Mouse (Mus musculus) limb, embryonic 14.5 days (tissue): Measurements from ENCODE around the gene Zdhhc5. TPM values are rescaled to one million over a fixed set of nuclear protein-coding genes. Genes with fewer than 3 reads are reported as not detected.

Experiments used
- ATAC-seq: fragments of 200-750 bp; cut with Nextera tagmentation; 2 replicates; pipeline ENCODE4 v1.8.0; 2017; ENCODE audit warnings: low read depth, moderate number of reproducible peaks, moderate TSS enrichment; ENCODE audit not compliant: low FRiP score
- DNase-seq: peaks from one replicate; pipeline ENCODE4 v3.0.0-alpha.2; 2015; ENCODE audit warnings: low spot score
- H3K27ac ChIP-seq: fragments of 300-500 bp; sonication (generic); replicated peaks from 2 replicates; pipeline ENCODE4 v1.5.1; 2014; ENCODE audit warnings: low read depth, mild to moderate bottlenecking, low read length, moderate library complexity, mixed read lengths
- H3K27me3 ChIP-seq: fragments of 300-500 bp; sonication (generic); 2 replicates; pipeline ENCODE4 v1.6.1; 2014; ENCODE audit warnings: low read length, mixed read lengths; ENCODE audit not compliant: control insufficient read depth, insufficient read depth
- H3K36me3 ChIP-seq: fragments of 300-500 bp; sonication (generic); 2 replicates; pipeline ENCODE4 v1.6.1; 2014; ENCODE audit warnings: mild to moderate bottlenecking, low read length, moderate library complexity, mixed read lengths; ENCODE audit not compliant: control insufficient read depth, insufficient read depth
- H3K4me1 ChIP-seq: fragments of 300-500 bp; sonication (generic); 2 replicates; pipeline ENCODE4 v1.6.1; 2014; ENCODE audit warnings: antibody characterized with exemption, low read length, mixed read lengths; ENCODE audit not compliant: control insufficient read depth, insufficient read depth
- H3K4me2 ChIP-seq: fragments of 300-500 bp; sonication (generic); replicated peaks from 2 replicates; pipeline ENCODE4 v1.6.1; 2014; ENCODE audit warnings: low read depth, mild to moderate bottlenecking, low read length, moderate library complexity; ENCODE audit not compliant: severe bottlenecking
- H3K4me3 ChIP-seq: fragments of 300-500 bp; sonication (generic); replicated peaks from 2 replicates; pipeline ENCODE4 v1.5.1; 2014; ENCODE audit warnings: low read length
- H3K9ac ChIP-seq: fragments of 300-500 bp; sonication (generic); 2 replicates; pipeline ENCODE4 v1.6.1; 2014; ENCODE audit warnings: mild to moderate bottlenecking, low read depth, low read length, moderate library complexity; ENCODE audit not compliant: severe bottlenecking
- H3K9me3 ChIP-seq: fragments of 300-500 bp; sonication (generic); 2 replicates; pipeline ENCODE4 v1.6.1; 2016; ENCODE audit warnings: low read length; ENCODE audit not compliant: control insufficient read depth
- POLR2A ChIP-seq: fragments of 200-500 bp; IDR thresholded peaks from 2 replicates; pipeline ENCODE4 v1.8.0; 2012; ENCODE audit warnings: inconsistent platforms, mild to moderate bottlenecking, moderate library complexity, borderline replicate concordance; ENCODE audit not compliant: insufficient read depth, insufficient read length; ENCODE audit errors: extremely low read depth
- WGBS: fragments of 180-500 bp; shearing (Covaris S2); extraction: QIAGEN DNeasy Blood & Tissue Kit; methylation state at CpG from one replicate; pipeline ENCODE4 v1.1.7; 2014; 5-methylcytosine and 5-hydroxymethylcytosine counted together
- polyA plus RNA-seq, 2 experiments: library from polyadenylated mRNA; depleted of rRNA in 1 of 2; stranded (reverse) in 1 of 2; unstranded in 1 of 2; fragments of >200 nt; fragmentation: Nextera tagmentation in 1 of 2; extraction: Ambion mirVana in 1 of 2; gene quantifications; 2 replicates each; pipeline versions ENCODE4 v1.2.1 to v1.2.3; 2012 to 2014

Zdhhc5 gene
- polyA plus RNA-seq (2012; rRNA removed), result 46.6 and 55.4 TPM in 2 replicates
- 34.0 and 36.5 TPM in 2 replicates for polyA plus RNA-seq (2014; fragmentation: Nextera tagmentation; extraction: Ambion mirVana)

DNA sequence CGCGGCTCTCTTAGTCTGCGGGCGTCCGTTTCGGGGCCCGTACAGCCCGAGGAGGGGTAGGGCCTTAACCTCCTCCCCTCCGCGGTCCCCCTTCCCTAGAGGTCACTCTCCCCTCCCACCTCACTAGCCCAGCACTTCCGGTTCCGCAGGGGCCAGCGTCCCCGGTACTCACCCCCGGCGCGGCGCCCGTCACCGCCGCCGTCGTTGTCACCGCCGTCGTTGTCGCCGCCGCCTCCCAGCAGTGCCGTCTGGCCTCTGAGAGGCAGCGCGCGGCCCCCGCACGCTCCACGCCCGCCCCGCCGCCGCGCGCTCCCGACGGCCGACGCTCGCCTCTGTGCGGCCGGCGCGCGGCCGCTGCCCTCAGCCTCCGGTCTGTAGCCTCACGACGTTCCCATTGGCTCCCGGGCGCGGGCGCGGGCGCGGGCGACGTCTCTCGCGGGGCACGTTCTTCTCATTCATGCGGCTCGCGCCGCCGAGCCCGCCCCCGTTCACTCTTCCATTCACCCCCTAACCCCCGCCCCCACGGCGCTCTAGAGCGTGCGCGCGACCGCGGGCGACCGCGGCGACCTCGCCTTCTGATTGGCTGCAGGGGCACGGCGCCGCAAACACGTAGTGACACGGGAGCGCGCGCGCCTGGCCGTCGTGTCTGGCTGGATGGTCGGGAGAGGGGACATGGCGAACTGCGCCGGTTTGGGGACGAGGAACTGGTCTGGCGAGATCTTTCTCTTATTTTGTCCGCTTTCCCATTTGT, at the start of gene Zdhhc5:
Gene Zdhhc5 (minus strand): TSS at position 370 of the 751 bp plus-strand sequence.
- Histone ChIP-seq H3K27me3 (no peaks in the 10 kb centered on the region), H3K36me3 (peaks cover 10% of the 10 kb centered on the region), H3K9ac (peak within 1 kb of the TSS; percentile 92), H3K4me2 (peak within 1 kb of the TSS; percentile 82), H3K9me3 (no peaks in the 10 kb centered on the region), H3K27ac (peak within 1 kb of the TSS; percentile 92), H3K4me3 (peak within 1 kb of the TSS; percentile 92), H3K4me1 (peaks cover 8% of the 10 kb centered on the region; the same call in 1 of the 2 replicates)
- 3% methylated on average over 61 of the region's 107 CpGs for WGBS
- ATAC-seq (peak; percentile 92), DNase-seq (peak; percentile 98)
- peak; percentile 97; the same call in 1 of the 2 replicates for TF ChIP-seq POLR2A

DNA sequence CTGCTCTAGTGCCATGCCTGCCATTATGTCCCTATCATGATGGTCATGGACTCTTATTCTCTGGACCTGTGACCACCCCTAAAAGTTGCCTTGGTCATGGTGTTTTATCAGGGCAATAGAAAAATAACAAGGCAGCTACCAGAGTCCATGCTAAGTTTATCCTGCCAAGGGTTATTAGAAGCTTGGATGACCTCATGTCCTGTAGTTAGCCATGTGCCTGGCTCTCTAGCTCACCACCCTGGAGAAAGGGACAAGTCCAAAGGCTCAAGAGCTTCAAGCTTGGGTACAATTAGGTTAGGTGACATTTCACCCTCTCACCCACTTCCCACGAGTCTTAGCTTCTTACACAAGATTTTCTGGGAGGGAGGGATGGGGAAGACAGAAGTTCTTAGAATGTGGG, 47.8 kb upstream of the Zdhhc5 start:
- ATAC-seq (no peak), DNase-seq (no peak)
- Histone ChIP-seq H3K4me1 (no peaks in the 10 kb centered on the region), H3K4me2 (no peak overlapping the region), H3K36me3 (no peaks in the 10 kb centered on the region), H3K4me3 (no peak overlapping the region), H3K27ac (no peak overlapping the region), H3K27me3 (no peaks in the 10 kb centered on the region), H3K9me3 (no peaks in the 10 kb centered on the region), H3K9ac (no peak overlapping the region)
- no peak for TF ChIP-seq POLR2A
- WGBS, result 50% methylated on average over 1 of the region's 1 CpGs

DNA sequence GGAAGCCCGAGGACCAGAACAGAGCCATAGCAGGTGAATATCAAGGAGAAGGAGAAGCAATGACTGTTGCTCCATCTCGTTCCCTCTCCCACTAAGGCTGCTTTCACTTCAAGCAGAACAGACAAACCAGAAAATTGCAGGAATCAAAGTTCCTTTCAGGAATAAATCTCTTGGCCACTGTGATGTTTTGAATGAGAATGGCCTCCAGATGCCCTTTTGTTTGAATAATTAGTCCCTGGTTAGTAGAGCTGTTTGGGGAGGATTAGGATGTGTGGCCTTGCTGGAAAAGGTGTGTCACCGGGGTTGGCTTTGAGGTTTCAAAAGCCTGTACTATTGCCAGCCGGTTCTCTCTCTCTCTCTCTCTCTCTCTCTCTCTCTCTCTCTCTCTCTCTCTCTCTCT, 47.3 kb upstream of the Zdhhc5 start:
- no peak overlapping the region for H3K27ac ChIP-seq
- H3K4me1 ChIP-seq, result no peaks in the 10 kb centered on the region
- no peak for TF ChIP-seq POLR2A
- no peaks in the 10 kb centered on the region for H3K9me3 ChIP-seq
- H3K4me3 ChIP-seq, result no peak overlapping the region
- H3K9ac ChIP-seq, result no peak overlapping the region
- ATAC-seq, result no peak
- DNase-seq, result no peak
- H3K36me3 ChIP-seq, result no peaks in the 10 kb centered on the region
- no peak overlapping the region for H3K4me2 ChIP-seq
- no peaks in the 10 kb centered on the region for H3K27me3 ChIP-seq
- 64% methylated on average over 3 of the region's 4 CpGs for WGBS

DNA sequence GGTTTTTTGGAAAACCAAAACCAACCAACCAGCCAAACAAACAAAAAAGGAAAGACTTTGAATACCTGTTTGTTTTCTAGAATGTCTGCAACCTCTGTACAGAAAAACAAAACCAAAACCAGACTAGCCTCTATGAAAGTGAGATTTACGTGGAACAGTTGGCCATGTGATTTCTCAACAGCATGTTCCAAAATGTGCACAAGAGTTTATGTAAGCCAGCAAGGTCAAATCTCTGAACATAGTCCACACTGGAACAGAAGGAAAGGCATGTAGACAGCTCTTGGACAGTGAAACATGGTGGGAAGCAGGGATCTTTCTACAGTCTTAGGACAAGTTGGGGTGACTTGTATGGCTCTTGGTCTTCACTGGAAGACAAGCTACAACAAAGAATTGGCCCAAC, 46.9 kb upstream of the Zdhhc5 start:
- no peaks in the 10 kb centered on the region for H3K4me1 ChIP-seq
- DNase-seq (no peak), ATAC-seq (no peak)
- no peaks in the 10 kb centered on the region for H3K36me3 ChIP-seq
- H3K27me3 ChIP-seq, result no peaks in the 10 kb centered on the region
- no peak overlapping the region for H3K4me2 ChIP-seq
- H3K9ac ChIP-seq, result no peak overlapping the region
- H3K9me3 ChIP-seq, result no peaks in the 10 kb centered on the region
- no peak for TF ChIP-seq POLR2A
- H3K4me3 ChIP-seq, result no peak overlapping the region
- 86% methylated on average over 1 of the region's 1 CpGs for WGBS
- no peak overlapping the region for H3K27ac ChIP-seq

DNA sequence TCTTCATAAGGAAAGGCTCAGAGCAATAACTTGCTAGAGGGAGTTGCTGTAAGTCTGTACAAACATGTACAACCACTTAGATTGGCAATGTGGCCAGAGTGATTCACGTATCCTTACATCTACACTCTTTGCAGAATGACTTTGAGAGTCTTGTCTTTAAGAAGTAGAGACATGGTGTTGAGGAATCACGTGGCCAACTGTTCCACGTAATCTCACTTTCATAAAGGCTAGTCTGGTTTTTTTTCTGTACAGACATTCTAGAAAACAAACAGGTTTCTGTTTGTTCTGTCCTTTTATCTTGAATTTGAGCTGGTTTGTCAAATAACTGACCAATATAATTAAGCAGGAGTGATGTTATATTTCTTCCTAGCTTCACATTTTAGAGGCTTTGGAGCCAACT, 46.3 kb upstream of the Zdhhc5 start:
- Histone ChIP-seq H3K9ac (no peak overlapping the region), H3K27ac (no peak overlapping the region), H3K4me1 (no peaks in the 10 kb centered on the region), H3K4me3 (no peak overlapping the region), H3K4me2 (no peak overlapping the region), H3K9me3 (no peaks in the 10 kb centered on the region), H3K27me3 (no peaks in the 10 kb centered on the region), H3K36me3 (no peaks in the 10 kb centered on the region)
- no peak for DNase-seq
- no peak for TF ChIP-seq POLR2A
- ATAC-seq, result no peak
- WGBS, result 79% methylated on average over 3 of the region's 3 CpGs

DNA sequence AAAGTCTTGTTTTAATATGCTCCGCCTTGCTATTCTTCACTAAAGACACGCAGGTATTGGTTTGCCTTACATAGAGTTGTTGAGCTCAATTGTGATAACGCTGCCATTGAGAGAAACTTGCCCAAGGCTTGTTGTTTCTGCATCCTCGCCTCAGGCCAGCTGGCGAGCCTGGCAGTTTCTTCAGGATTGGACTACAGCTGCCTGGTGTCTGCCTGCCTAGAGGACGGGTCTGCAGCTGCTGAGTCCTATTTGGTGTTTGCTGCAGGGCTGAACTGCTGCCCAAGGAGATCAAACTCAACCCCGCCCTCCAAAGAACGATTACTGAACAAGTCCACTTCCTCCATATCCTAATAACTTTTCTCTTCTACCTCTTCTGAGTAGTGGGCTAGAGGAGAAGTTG, 45.8 kb upstream of the Zdhhc5 start:
- H3K4me2 ChIP-seq, result no peak overlapping the region
- H3K4me1 ChIP-seq, result no peaks in the 10 kb centered on the region
- H3K4me3 ChIP-seq, result no peak overlapping the region
- no peak for ATAC-seq
- H3K27ac ChIP-seq, result no peak overlapping the region
- no peak for DNase-seq
- no peaks in the 10 kb centered on the region for H3K36me3 ChIP-seq
- no peaks in the 10 kb centered on the region for H3K9me3 ChIP-seq
- H3K9ac ChIP-seq, result no peak overlapping the region
- no peak for TF ChIP-seq POLR2A
- no peaks in the 10 kb centered on the region for H3K27me3 ChIP-seq
- 63% methylated on average over 8 of the region's 8 CpGs for WGBS
